Mouse (Mus musculus) right cerebral cortex, postnatal 25 days (tissue): ENCODE data around the gene Tigit.

Source experiments
- DNase-seq: peaks from one replicate; pipeline ENCODE4 v3.0.0; 2022

Gene Tigit

GRCm38 (mm10) chr16:43617346-43617745 is 46.6 kb downstream of the Tigit start:
- no peak for DNase-seq

GRCm38 (mm10) chr16:43616348-43616747 is 47.6 kb downstream of the Tigit start:
- no peak for DNase-seq

GRCm38 (mm10) chr16:43610375-43610774 is 53.6 kb downstream of the Tigit start:
- no peak for DNase-seq

GRCm38 (mm10) chr16:43608066-43608465 is 55.9 kb downstream of the Tigit start:
- DNase-seq: no peak

GRCm38 (mm10) chr16:43607086-43607485 is 56.9 kb downstream of the Tigit start:
- DNase-seq: no peak

- no peak for DNase-seq
These were observed 59.4 kb downstream of the Tigit start for GRCm38 (mm10) chr16:43604399-43605013.

- no peak for DNase-seq
These were observed 60.3 kb downstream of the Tigit start for GRCm38 (mm10) chr16:43603591-43604141.

GRCm38 (mm10) chr16:43602573-43602972 is 61.4 kb downstream of the Tigit start:
- DNase-seq: no peak

- no peak for DNase-seq
These were observed 64.2 kb downstream of the Tigit start for GRCm38 (mm10) chr16:43599707-43600106.
